Mouse (Mus musculus) neural tube, embryonic 11.5 days (tissue): ENCODE measurements around the gene Zcchc2. TPM values are rescaled to one million over a fixed set of nuclear protein-coding genes. Genes with fewer than 3 reads are reported as not detected.

Experiments
- ATAC-seq: fragments of 200-750 bp; cut with Nextera tagmentation; 2 replicates; pipeline ENCODE4 v1.8.0; 2017; ENCODE audit warnings: moderate number of reproducible peaks, mild to moderate bottlenecking, moderate TSS enrichment, moderate library complexity; ENCODE audit not compliant: insufficient read depth, low FRiP score, low TSS enrichment
- DNase-seq: peaks from one replicate; pipeline ENCODE4 v3.0.0-alpha.2; 2015; ENCODE audit warnings: low spot score
- H3K27ac ChIP-seq: fragments of 300-500 bp; sonication (generic); 2 replicates; pipeline ENCODE4 v1.5.1; 2014; ENCODE audit warnings: low read depth, mild to moderate bottlenecking, low read length
- H3K27me3 ChIP-seq: fragments of 300-500 bp; sonication (generic); 2 replicates; pipeline ENCODE4 v1.6.1; 2014; ENCODE audit warnings: mild to moderate bottlenecking, low read length, mixed read lengths; ENCODE audit not compliant: control insufficient read depth, insufficient read depth
- H3K36me3 ChIP-seq: fragments of 300-500 bp; sonication (generic); 2 replicates; pipeline ENCODE4 v1.6.1; 2014; ENCODE audit warnings: mild to moderate bottlenecking, low read length, moderate library complexity, mixed read lengths; ENCODE audit not compliant: control insufficient read depth, insufficient read depth
- H3K4me1 ChIP-seq: fragments of 300-500 bp; sonication (generic); 2 replicates; pipeline ENCODE4 v1.6.1; 2014; ENCODE audit warnings: low read length, mixed read lengths; ENCODE audit not compliant: control insufficient read depth, insufficient read depth
- H3K4me2 ChIP-seq: fragments of 300-500 bp; sonication (generic); 2 replicates; pipeline ENCODE4 v1.6.1; 2014; ENCODE audit warnings: low read depth, mild to moderate bottlenecking, moderate library complexity
- H3K4me3 ChIP-seq: fragments of 300-500 bp; sonication (generic); 2 replicates; pipeline ENCODE4 v1.5.1; 2014; ENCODE audit warnings: low read depth, low read length
- H3K9ac ChIP-seq: fragments of 300-500 bp; sonication (generic); 2 replicates; pipeline ENCODE4 v1.6.1; 2014; ENCODE audit warnings: mild to moderate bottlenecking, low read length
- H3K9me3 ChIP-seq: fragments of 300-500 bp; sonication (generic); 2 replicates; pipeline ENCODE4 v1.6.1; 2016; ENCODE audit warnings: low read length; ENCODE audit not compliant: control insufficient read depth
- WGBS: fragments of 180-500 bp; shearing (Covaris S2); extraction: QIAGEN DNeasy Blood & Tissue Kit; methylation state at CpG from one replicate; pipeline ENCODE4 v1.1.7; 2014; 5-methylcytosine and 5-hydroxymethylcytosine counted together
- polyA plus RNA-seq: library from polyadenylated mRNA; unstranded; fragments of >200 nt; fragmentation: Nextera tagmentation; extraction: Ambion mirVana; gene quantifications from 2 replicates; pipeline ENCODE4 v1.2.1, GENCODE M21; 2014

The Zcchc2 gene
- polyA plus RNA-seq: 1.9 and 2.6 TPM in 2 replicates

GRCm38 (mm10) chr1:105990138-105990821 is at the start of gene Zcchc2:
TSS of gene Zcchc2 (plus strand) at chr1:105990406.
- peak; percentile 95 for ATAC-seq

GRCm38 (mm10) chr1:105944927-105945580 is 45.2 kb upstream of the Zcchc2 start:
- Histone ChIP-seq H3K9me3 (no peaks in the 10 kb centered on the region), H3K27me3 (no peaks in the 10 kb centered on the region), H3K9ac (no peak overlapping the region), H3K4me3 (no peak overlapping the region), H3K27ac (no peak overlapping the region), H3K36me3 (no peaks in the 10 kb centered on the region), H3K4me1 (no peaks in the 10 kb centered on the region), H3K4me2 (no peak overlapping the region)
- no peak for ATAC-seq
- no peak for DNase-seq
- WGBS: 83% methylated on average over 10 of the region's 10 CpGs

More at GRCm38 (mm10) chr1:105990138-105990821, at the start of gene Zcchc2:
- DNase-seq: peak; percentile 99
- Histone ChIP-seq H3K4me2 (peak within 1 kb of the TSS; percentile 99), H3K4me1 (peaks cover 12% of the 10 kb centered on the region), H3K27me3 (no peaks in the 10 kb centered on the region), H3K9me3 (no peaks in the 10 kb centered on the region), H3K36me3 (no peaks in the 10 kb centered on the region), H3K4me3 (peak within 1 kb of the TSS; percentile 78), H3K9ac (peak within 1 kb of the TSS; percentile 77), H3K27ac (peak within 1 kb of the TSS; percentile 87)
- WGBS: 1% methylated on average over 56 of the region's 83 CpGs

DNA sequence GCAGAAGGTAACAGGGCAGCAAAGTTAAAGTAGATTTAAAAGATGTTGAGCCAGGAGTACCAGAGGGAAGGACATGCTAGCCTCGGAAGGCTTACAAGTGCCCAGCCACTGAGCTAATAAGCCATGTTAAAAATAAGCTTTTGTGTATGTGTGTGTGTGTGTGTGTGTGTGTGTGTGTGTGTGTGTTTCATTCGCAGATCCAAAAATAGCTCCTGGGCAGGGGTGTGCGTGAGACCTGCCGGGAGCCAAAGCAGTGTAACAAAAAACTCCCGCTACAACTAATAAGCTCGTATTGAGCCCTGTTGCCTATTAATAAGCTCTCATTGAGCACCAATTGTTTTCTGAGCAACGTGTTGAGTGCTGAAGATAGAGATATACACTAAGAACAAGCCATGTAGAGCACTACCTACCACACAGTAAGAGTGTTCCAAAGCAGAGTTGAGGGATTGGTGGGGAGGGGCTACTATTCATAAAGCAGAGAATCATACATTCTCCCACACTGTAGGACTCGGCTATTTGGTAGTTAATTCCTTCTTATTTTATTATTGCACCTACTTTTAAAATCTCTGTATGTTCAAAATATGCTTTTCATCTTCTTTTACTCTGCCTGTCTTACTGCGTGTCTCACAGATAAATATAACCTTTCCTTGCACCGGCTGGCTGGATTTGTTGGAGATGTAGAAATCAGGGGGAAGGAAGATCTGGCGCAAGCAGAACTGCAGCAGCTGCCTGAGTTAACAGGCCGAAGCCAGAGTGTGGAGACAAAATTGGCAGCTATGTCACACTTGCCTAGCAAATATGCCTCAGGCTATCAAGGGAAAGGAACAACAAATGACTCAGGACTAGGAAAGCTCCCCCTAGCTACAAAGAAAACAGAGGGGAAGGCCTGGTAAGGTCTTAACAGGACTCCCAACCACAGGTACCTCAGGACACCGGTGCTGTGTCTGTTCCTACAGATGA is 43.3 kb upstream of the Zcchc2 start:
- DNase-seq (no peak), ATAC-seq (no peak)
- no peaks in the 10 kb centered on the region for H3K9me3 ChIP-seq
- H3K9ac ChIP-seq: no peak overlapping the region
- no peaks in the 10 kb centered on the region for H3K4me1 ChIP-seq
- H3K4me3 ChIP-seq: no peak overlapping the region
- no peaks in the 10 kb centered on the region for H3K27me3 ChIP-seq
- no peaks in the 10 kb centered on the region for H3K36me3 ChIP-seq
- H3K27ac ChIP-seq: no peak overlapping the region
- no peak overlapping the region for H3K4me2 ChIP-seq
- 83% methylated on average over 13 of the region's 13 CpGs for WGBS

DNA sequence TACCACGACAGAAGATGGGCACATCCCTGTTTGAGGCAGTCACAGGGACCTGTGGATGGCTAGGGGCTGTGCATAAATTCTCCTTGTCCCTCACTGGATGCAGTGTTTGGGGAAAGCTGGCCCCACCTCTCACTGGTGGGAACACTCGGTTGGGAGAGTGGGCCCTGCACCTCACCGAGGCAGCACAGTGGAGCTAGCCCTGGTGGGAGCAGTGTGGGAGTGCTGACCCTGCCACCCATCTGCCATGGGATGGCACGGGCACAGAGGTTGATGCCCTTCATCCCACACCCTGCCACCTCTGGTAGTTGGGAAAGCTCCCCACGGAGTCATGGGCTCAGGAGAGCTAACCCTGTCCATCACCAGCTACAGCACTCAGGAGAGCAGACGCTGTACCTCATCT is 41.9 kb upstream of the Zcchc2 start:
- Histone ChIP-seq H3K9me3 (no peaks in the 10 kb centered on the region), H3K9ac (no peak overlapping the region), H3K36me3 (no peaks in the 10 kb centered on the region), H3K4me1 (no peaks in the 10 kb centered on the region), H3K27me3 (no peaks in the 10 kb centered on the region), H3K4me2 (no peak overlapping the region), H3K4me3 (no peak overlapping the region), H3K27ac (no peak overlapping the region)
- 86% methylated on average over 6 of the region's 6 CpGs for WGBS
- ATAC-seq (no peak), DNase-seq (no peak)

DNA sequence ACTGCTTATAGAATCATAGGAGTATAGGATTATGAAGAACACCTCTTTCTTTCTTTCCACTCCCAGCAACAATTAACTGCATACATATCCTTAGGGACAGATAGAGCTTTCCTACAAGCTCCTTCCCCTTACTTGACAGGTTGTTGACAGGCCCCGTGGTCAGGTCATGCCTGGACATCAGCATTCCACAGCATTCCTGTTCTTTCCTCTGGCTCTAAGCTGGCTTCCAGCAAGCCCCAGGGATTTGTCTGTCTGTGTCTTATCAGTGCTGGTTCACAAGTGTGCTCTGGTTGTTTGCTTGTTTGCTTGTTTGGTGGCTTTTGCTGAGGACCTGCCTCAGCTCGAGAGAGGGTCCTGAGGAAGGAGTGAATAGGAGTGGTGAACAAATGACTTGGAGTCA is 36.6 kb upstream of the Zcchc2 start:
- WGBS: 83% methylated on average over 2 of the region's 2 CpGs
- Histone ChIP-seq H3K27ac (no peak overlapping the region), H3K27me3 (no peaks in the 10 kb centered on the region), H3K4me3 (no peak overlapping the region), H3K36me3 (no peaks in the 10 kb centered on the region), H3K9ac (no peak overlapping the region), H3K4me2 (no peak overlapping the region), H3K4me1 (no peaks in the 10 kb centered on the region), H3K9me3 (no peaks in the 10 kb centered on the region)
- ATAC-seq (no peak), DNase-seq (no peak)

DNA sequence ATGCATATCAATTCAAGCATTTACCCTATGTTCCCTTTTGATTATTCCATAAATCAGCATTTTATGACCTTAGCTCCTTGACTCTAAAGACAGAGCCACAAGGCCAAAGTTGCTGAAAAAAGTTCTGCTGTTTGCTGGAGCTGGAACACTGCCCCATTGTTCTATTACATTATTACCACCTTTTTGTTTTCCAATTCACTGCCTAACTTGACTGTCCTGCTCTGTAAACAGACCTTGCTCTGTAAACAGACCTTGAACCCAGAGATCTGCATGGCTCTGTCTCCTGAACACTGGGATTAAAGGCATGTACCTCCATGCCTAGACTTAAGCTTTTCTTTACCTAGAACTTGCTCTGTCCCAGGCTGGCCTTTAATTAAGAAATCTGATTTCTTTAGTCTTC is 36.2 kb upstream of the Zcchc2 start:
- H3K27me3 ChIP-seq: no peaks in the 10 kb centered on the region
- H3K9me3 ChIP-seq: no peaks in the 10 kb centered on the region
- H3K9ac ChIP-seq: no peak overlapping the region
- no peak overlapping the region for H3K27ac ChIP-seq
- no peak for ATAC-seq
- no peaks in the 10 kb centered on the region for H3K4me1 ChIP-seq
- H3K36me3 ChIP-seq: no peaks in the 10 kb centered on the region
- H3K4me2 ChIP-seq: no peak overlapping the region
- H3K4me3 ChIP-seq: no peak overlapping the region
- no peak for DNase-seq

GRCm38 (mm10) chr1:105956057-105956456 is 34.1 kb upstream of the Zcchc2 start:
- Histone ChIP-seq H3K4me1 (no peaks in the 10 kb centered on the region), H3K9ac (no peak overlapping the region), H3K36me3 (no peaks in the 10 kb centered on the region), H3K27ac (no peak overlapping the region), H3K9me3 (no peaks in the 10 kb centered on the region), H3K27me3 (no peaks in the 10 kb centered on the region), H3K4me3 (no peak overlapping the region), H3K4me2 (no peak overlapping the region)
- 79% methylated on average over 5 of the region's 5 CpGs for WGBS
- ATAC-seq: no peak
- no peak for DNase-seq

- WGBS: 62% methylated on average over 4 of the region's 4 CpGs
- no peaks in the 10 kb centered on the region for H3K36me3 ChIP-seq
- no peaks in the 10 kb centered on the region for H3K9me3 ChIP-seq
- no peak overlapping the region for H3K4me3 ChIP-seq
- H3K9ac ChIP-seq: no peak overlapping the region
- DNase-seq: no peak
- no peaks in the 10 kb centered on the region for H3K4me1 ChIP-seq
- H3K27ac ChIP-seq: no peak overlapping the region
- no peak overlapping the region for H3K4me2 ChIP-seq
- ATAC-seq: no peak
- no peaks in the 10 kb centered on the region for H3K27me3 ChIP-seq
Measured at GRCm38 (mm10) chr1:105961472-105961871, 28.7 kb upstream of the Zcchc2 start.
